Mouse (Mus musculus) heart, adult 2 months (tissue): ENCODE data around the gene Col6a2.

Experiments used
- CTCF ChIP-seq: fragments of 200-600 bp; IDR thresholded peaks from 2 replicates; pipeline ENCODE4 v1.8.1; 2022; ENCODE audit warnings: antibody characterized with exemption, mild to moderate bottlenecking, moderate library complexity
- EP300 ChIP-seq: fragments of 200-500 bp; IDR thresholded peaks from 2 replicates; pipeline ENCODE4 v1.6.1; 2011; ENCODE audit warnings: low read depth, low read length, control low read depth; ENCODE audit not compliant: insufficient read depth
- POLR2A ChIP-seq: fragments of 200-500 bp; IDR thresholded peaks from 2 replicates; pipeline ENCODE4 v1.6.1; 2011; ENCODE audit warnings: mild to moderate bottlenecking, low read depth, low read length, control low read depth; ENCODE audit not compliant: insufficient read depth

DNA sequence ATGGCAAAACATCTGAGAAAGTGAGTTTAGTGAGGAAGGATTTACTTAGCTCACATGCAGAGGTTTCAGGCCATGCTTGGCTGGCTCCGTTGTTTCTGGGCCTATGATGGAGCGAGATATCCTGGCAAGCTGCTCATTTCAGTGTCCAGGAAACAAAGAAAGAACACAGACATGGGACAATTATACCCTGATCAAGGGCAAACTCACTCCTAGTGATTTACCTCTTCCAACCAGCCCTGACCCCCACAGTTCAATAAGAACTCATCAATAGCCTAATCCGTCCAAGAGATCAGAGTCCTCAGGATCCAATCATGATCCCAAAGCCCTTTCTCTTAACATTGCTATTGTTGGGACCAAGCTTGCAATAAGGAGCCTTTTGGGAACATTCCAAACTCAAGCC is 51.3 kb downstream of the Col6a2 start:
- TF ChIP-seq CTCF (no peak), POLR2A (no peak), EP300 (no peak)
